In genomic region chr5:68350921-68351320, GRCm38 (mm10) we compare ENCODE assay signal across 10 mouse cellular contexts.
"Had no signal": no experiment of that assay in that cellular context is flagged by ENCODE, and none has a peak within 500 bp of the region (broad histone marks: within the 10 kb centered on the region; RNA-seq: fewer than 3 reads in every experiment).

No protein-coding gene starts in this region.

- H3K4me2 ChIP-seq: liver, embryonic 13.5 days; midbrain, embryonic 11.5 days had no signal

- H3K36me3 ChIP-seq: liver, embryonic 13.5 days had no signal

- H3K9me3 ChIP-seq: liver, embryonic 13.5 days had no signal

- H3K27ac ChIP-seq: kidney, postnatal 0 days; liver, embryonic 13.5 days had no signal

- H3K4me1 ChIP-seq: liver, embryonic 13.5 days had no signal

- H3K27me3 ChIP-seq: liver, embryonic 13.5 days had no signal

- H3K9ac ChIP-seq: liver, embryonic 13.5 days had no signal

- H3K4me3 ChIP-seq: liver, embryonic 13.5 days had no signal

- DNase-seq: kidney, postnatal 25 days; liver, embryonic 13.5 days; lung, adult 2 months; lung, postnatal 14 days; lung, postnatal 4 days; midbrain, embryonic 14.5 days; thymus, adult 18-20 months; thymus, postnatal 36 days had no signal
